Mouse (Mus musculus): ENCODE data around the gene Dph7. TPM values are rescaled to one million over a fixed set of nuclear protein-coding genes. Genes with fewer than 3 reads are reported as not detected.
"Not testable (repeated sequence)": the region's sequence is repeated elsewhere in the genome, so short reads cannot be mapped to it uniquely, and the experiment has no call there.

Gene Dph7
- total RNA-seq, 2 experiments from 2014 or later, result 20.8 to 26.2 TPM

DNA sequence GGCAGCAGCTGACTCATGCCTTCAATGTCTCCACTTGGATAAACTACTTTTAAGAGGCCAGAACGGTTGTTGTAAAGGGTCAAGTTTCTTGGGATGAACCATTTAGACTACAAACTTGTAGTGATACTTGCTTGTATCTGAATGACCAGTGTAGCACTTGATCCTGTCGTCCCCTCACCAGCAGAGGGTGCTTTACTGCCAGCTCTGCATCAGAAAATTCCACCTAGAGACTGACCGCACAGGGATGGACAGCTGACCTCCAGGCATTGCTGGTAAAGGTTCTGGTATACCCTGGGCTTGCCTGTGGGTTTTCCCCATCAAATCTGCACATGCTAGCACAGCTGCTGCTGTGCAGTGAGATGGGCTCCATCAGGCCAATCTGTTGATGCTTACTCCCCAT is 1.3 kb upstream of the Dph7 start:
- ATAC-seq (replicated peaks; ENCODE audit: poor library complexity), result no peak

DNA sequence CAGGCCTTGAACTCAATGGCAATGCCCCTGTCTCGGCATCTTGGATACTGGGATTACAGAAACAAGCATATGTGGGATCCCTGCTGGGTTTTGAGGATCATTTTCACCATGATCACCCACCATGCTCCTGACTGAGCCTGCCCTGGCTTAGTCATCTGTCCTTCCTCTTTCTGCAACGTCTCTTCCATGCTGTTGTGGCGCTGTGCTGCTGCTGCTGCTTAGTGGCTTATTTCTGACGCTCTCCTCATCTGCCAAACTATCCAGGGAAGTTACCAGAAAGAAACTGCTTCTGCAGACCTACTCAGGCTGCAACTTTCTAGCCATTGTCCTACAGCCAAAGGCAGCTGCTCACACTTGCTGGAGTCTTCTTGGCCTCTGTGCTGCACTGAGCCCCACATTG is 8.2 kb downstream of the Dph7 start:
- ATAC-seq (replicated peaks; ENCODE audit: poor library complexity), result no peak

DNA sequence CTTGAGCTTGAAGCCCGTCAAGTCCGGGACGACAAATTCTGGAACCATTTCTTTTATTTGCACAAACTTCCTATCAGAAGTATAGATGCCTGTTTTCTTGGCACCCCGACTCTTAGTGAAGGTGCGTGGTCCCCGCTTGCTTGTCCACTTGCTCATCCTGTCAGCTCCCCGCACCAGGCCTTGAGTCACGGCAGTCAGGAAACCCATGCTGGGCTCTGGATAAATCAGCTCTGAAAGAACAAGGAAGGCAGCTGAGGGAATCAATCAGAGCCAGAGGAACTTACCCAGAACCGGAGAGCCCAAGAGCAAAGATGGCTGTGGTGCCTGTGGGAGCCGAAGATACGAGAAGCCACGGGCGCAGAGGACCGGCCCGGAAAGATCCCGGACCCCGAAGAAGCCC is 12.3 kb downstream of the Dph7 start:
- ATAC-seq (replicated peaks; ENCODE audit: poor library complexity), result not testable (repeated sequence)

DNA sequence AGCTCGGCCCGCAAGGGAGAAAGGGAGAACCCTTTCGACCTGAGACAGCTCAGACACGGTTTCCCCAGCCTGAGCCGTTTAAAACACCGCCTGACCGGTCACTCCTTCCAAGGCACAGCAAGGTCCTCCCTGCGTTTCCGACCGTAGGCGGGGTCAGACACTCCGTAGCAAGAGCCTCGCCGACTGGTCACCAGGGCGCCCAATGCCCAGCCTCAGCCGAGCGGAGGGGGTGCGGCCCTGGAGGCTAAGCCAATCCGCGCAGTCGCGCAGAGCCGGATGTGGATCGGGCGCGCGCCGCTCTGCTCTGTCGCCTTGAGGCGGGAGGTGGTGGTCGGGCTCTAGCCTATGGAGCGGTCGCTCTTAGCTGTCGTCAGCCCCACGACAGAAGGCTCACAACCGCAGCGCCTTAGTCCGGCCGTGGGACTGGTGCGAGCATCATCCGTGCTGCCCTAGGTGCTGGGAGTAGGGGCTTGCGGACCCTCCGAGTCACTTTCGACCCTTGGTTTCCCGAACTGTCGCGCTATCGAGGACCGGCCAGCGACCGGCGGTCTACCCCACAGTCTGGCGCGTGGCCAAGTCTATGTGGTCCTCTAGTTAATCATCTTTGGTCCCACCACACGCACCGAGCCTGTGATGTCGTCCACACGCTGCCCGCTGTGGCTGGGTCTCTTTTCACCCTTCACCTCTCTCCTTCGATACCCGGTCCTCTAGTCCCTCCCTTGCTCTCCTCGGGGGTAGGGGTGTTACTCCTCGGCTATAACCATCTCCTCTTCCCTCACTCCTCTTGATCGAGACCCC is 12.9 kb downstream of the Dph7 start, which contains the start of gene Mrpl41:
Gene Mrpl41 (minus strand): TSS at position 193 of the 798 bp plus-strand sequence.
- ATAC-seq (replicated peaks; ENCODE audit: poor library complexity), result peak; percentile 78

DNA sequence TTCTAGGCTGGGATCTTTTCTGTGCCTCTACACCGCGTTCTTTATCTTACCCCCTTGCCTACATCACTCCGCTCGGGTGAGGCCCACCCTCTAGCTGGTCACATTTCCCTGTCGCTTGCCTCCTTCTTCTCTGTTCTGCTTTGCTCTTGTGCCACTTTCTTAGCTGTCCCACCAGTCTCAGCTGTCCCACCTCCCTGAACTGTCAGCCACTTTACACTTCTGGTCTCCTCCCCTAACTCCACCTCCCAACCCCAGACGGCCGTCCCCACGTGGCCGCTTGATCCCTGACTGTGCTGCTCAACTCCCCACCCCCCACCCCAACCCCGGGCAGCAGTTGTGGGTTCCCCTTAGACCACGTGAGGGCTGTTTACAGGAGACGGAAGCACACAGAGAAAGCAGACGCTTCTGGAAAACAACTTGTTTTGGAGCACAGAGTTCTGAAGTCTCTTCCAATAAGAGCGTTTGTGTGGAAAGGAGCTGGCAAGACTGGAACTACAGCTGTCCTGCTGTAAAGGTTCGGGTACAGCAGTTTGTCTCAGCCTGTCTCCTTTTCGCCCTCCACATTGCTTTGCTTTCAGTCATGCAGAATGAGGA is 13.6 kb downstream of the Dph7 start, which contains the start of gene Pnpla7:
Gene Pnpla7 (plus strand): TSS at position 330 of the 594 bp plus-strand sequence.
- peak; percentile 68 for ATAC-seq (replicated peaks; ENCODE audit: poor library complexity)

DNA sequence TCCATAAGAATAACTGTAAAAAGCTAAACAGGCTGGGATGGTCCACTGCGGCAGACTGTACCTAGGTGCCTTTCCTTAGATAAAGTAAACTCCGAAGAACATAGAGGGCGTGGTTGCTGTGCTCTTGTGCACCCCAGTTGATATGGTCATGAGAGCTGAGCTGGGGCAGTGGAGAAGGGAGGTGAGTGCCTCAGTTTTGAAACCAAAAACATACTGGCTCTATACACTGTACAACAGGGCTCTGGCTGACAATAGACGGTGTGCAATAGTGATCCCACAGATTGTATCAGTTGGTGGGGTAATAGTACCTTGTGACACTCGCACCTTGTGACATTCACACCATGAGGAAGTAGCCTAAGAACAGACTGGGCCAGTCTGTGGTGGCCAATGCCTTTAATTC is 14.8 kb downstream of the Dph7 start:
- ATAC-seq (replicated peaks; ENCODE audit: poor library complexity), result peak; percentile 23

DNA sequence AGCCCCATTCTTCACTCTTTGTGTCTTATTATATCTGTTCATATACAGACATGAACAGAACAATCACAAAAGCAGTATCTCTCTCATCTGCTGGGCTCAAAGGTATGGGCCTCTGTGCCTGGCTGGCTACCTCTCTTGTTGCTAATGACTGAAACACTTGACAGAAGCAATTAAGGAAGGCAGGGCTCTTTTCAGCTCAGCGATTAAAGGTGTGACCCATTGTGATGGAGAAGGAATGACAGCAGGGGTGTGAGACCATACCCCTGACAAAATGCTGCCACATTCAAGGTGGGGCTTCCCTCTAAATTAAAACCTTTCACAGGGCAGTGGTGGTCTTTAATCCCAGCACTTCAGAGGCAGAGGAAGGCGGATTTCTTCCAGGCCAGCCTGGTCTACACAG is 25.6 kb downstream of the Dph7 start:
- ATAC-seq (replicated peaks; ENCODE audit: poor library complexity), result no peak

DNA sequence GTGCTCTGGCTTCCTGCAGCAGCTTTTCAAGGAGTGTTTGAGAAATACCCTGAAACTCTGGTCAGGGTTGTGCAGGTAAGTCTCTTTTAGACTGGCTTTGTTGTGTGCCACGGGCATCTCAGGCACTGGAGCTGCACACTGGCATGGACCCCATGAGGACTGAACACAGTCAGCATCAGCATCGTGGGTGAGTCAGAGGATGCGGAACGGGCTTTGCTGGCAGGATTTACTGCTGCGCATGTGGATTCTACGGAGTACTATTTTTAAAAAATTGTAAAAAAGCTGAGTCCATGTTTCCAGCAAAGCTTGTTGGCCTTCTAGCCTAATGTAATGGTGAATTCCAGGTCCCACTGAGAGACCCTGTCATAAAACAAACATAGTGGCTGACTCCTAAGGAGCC is 33.1 kb downstream of the Dph7 start:
- ATAC-seq (replicated peaks; ENCODE audit: poor library complexity), result no peak

DNA sequence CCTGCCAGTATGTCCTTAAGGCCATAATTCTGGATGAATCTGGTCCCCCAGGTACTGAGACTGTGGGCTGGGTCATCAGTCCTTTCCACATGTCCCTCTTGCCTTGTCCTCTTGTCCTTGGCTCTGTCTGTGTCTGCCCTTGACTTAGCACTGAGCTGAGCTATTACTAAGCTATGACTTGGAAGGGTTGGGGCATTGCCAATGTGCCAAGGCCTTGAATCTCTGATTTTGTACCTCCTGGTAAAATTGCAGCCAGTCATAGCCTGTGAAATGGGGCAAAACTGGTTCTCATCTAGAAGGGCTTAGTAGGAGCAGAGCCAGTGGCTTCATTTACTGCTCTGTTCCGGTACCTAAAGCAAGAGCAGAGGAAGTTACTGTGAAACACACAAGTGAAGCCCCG is 34.3 kb downstream of the Dph7 start:
- ATAC-seq (replicated peaks; ENCODE audit: poor library complexity), result no peak

- peak; percentile 77 for ATAC-seq (replicated peaks; ENCODE audit: poor library complexity)
These were observed 38.5 kb downstream of the Dph7 start for GRCm38 (mm10) chr2:25000544-25001235.

DNA sequence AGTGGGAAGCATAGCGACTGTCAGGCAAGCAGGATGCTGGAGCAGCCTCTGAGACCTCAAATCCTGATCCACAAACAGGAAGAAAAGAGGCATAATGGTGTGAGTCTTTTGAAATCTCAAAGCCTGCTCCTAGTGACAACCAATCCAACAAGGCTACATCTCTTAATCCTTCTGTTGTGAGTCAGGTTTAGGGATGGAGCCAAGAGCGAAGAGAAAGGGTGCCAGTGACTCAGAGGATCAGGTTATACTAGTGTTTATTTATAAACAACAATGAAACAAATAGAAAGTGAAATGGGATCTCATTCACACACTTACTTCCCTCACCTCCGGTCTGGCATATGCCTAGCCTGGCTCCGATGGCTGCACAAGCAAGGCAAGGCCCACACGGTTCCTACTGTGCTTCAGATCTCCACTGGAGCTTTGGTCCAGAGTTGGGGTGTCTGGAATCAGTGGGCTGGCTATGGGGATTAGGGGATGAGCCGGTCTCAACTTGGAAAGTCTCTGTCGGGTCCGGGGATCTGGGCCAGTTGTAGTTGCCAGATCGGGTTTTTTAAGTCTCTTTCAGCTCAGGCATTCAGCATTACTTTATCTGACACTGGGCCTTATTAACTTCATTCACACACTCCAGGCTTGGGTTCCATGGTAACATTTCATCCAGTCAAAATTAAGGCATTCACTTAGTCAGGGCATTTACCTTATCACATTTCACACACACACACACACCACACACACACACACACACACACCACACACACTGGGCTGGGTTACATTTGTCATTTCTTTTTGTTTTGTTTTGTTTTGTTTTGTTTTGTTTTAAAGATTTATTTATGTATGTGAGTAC is 42.0 kb downstream of the Dph7 start:
- ATAC-seq (replicated peaks; ENCODE audit: poor library complexity), result no peak

- no peak for ATAC-seq (replicated peaks; ENCODE audit: poor library complexity)
These were observed 44.6 kb downstream of the Dph7 start for GRCm38 (mm10) chr2:25006767-25007166.

GRCm38 (mm10) chr2:25008250-25008649 is 46.0 kb downstream of the Dph7 start:
- 0 out of 2 replicates have a peak, but pooled peaks have one; percentile 46 for ATAC-seq (replicated peaks; ENCODE audit: poor library complexity)

Other genes starting within 250 kb of the Dph7 start
- gene Cacna1b, start 199.2 kb upstream of the Dph7 start, total RNA-seq (2015), result 0.10 and 0.68 TPM in 2 replicates
- 0.08 and 0.20 TPM in 2 replicates for gene Cacna1b, start 199.2 kb upstream of the Dph7 start, total RNA-seq (2017)
- 34.4 and 36.7 TPM in 2 replicates for gene Ehmt1, start 42.8 kb upstream of the Dph7 start, total RNA-seq (2015)
- gene Ehmt1, start 42.8 kb upstream of the Dph7 start, total RNA-seq (2017), result 63.1 and 87.0 TPM in 2 replicates
- 24.5 and 29.2 TPM in 2 replicates for gene Arrdc1, start 27.1 kb upstream of the Dph7 start, total RNA-seq (2015)
- 48.3 and 58.9 TPM in 2 replicates for gene Arrdc1, start 27.1 kb upstream of the Dph7 start, total RNA-seq (2017)
- gene Zmynd19, start 12.6 kb upstream of the Dph7 start, total RNA-seq (2015), result 16.0 and 19.1 TPM in 2 replicates
- 42.9 and 62.2 TPM in 2 replicates for gene Zmynd19, start 12.6 kb upstream of the Dph7 start, total RNA-seq (2017)
- 70.4 and 82.4 TPM in 2 replicates for gene Mrpl41, start 12.7 kb downstream of the Dph7 start, total RNA-seq (2015)
- 117 and 161 TPM in 2 replicates for gene Mrpl41, start 12.7 kb downstream of the Dph7 start, total RNA-seq (2017)
- gene Pnpla7, start 13.6 kb downstream of the Dph7 start, total RNA-seq (2015), result 28.4 and 28.7 TPM in 2 replicates
- gene Pnpla7, start 13.6 kb downstream of the Dph7 start, total RNA-seq (2017), result 29.6 and 30.4 TPM in 2 replicates
- 4.0 and 7.8 TPM in 2 replicates for gene Nsmf, start 92.0 kb downstream of the Dph7 start, total RNA-seq (2015)
- gene Nsmf, start 92.0 kb downstream of the Dph7 start, total RNA-seq (2017), result 3.7 and 5.7 TPM in 2 replicates
- gene Entpd8, start 117.9 kb downstream of the Dph7 start, total RNA-seq (2015), result not detected in 2 replicates
- gene Entpd8, start 117.9 kb downstream of the Dph7 start, total RNA-seq (2017), result not detected in 2 replicates
- gene Noxa1, start 132.7 kb downstream of the Dph7 start, total RNA-seq (2015), result not detected in 2 replicates
- gene Noxa1, start 132.7 kb downstream of the Dph7 start, total RNA-seq (2017), result not detected in 2 replicates
- 0.42 and 0.51 TPM in 2 replicates for gene Nrarp, start 218.4 kb downstream of the Dph7 start, total RNA-seq (2015)
- gene Nrarp, start 218.4 kb downstream of the Dph7 start, total RNA-seq (2017), result 0.78 and 1.3 TPM in 2 replicates
- gene Tor4a, start 234.5 kb downstream of the Dph7 start, total RNA-seq (2015), result 11.4 and 12.5 TPM in 2 replicates
- 16.1 and 17.6 TPM in 2 replicates for gene Tor4a, start 234.5 kb downstream of the Dph7 start, total RNA-seq (2017)
- 23.7 and 28.9 TPM in 2 replicates for gene Nelfb, start 249.1 kb downstream of the Dph7 start, total RNA-seq (2015)
- gene Nelfb, start 249.1 kb downstream of the Dph7 start, total RNA-seq (2017), result 35.8 and 38.7 TPM in 2 replicates

Measured in megakaryocyte progenitor cell, adult 5-6 weeks (primary cell).